Mouse (Mus musculus) neural tube, embryonic 11.5 days (tissue): ENCODE measurements around the gene Ttll13. TPM values are rescaled to one million over a fixed set of nuclear protein-coding genes. Genes with fewer than 3 reads are reported as not detected.

ENCODE experiments used
- ATAC-seq: fragments of 200-750 bp; cut with Nextera tagmentation; 2 replicates; pipeline ENCODE4 v1.8.0; 2017; ENCODE audit warnings: moderate number of reproducible peaks, mild to moderate bottlenecking, moderate TSS enrichment, moderate library complexity; ENCODE audit not compliant: insufficient read depth, low FRiP score, low TSS enrichment
- DNase-seq: peaks from one replicate; pipeline ENCODE4 v3.0.0-alpha.2; 2015; ENCODE audit warnings: low spot score
- H3K27ac ChIP-seq: fragments of 300-500 bp; sonication (generic); 2 replicates; pipeline ENCODE4 v1.5.1; 2014; ENCODE audit warnings: low read depth, mild to moderate bottlenecking, low read length
- H3K27me3 ChIP-seq: fragments of 300-500 bp; sonication (generic); 2 replicates; pipeline ENCODE4 v1.6.1; 2014; ENCODE audit warnings: mild to moderate bottlenecking, low read length, mixed read lengths; ENCODE audit not compliant: control insufficient read depth, insufficient read depth
- H3K36me3 ChIP-seq: fragments of 300-500 bp; sonication (generic); 2 replicates; pipeline ENCODE4 v1.6.1; 2014; ENCODE audit warnings: mild to moderate bottlenecking, low read length, moderate library complexity, mixed read lengths; ENCODE audit not compliant: control insufficient read depth, insufficient read depth
- H3K4me1 ChIP-seq: fragments of 300-500 bp; sonication (generic); 2 replicates; pipeline ENCODE4 v1.6.1; 2014; ENCODE audit warnings: low read length, mixed read lengths; ENCODE audit not compliant: control insufficient read depth, insufficient read depth
- H3K4me2 ChIP-seq: fragments of 300-500 bp; sonication (generic); 2 replicates; pipeline ENCODE4 v1.6.1; 2014; ENCODE audit warnings: low read depth, mild to moderate bottlenecking, moderate library complexity
- H3K4me3 ChIP-seq: fragments of 300-500 bp; sonication (generic); 2 replicates; pipeline ENCODE4 v1.5.1; 2014; ENCODE audit warnings: low read depth, low read length
- H3K9ac ChIP-seq: fragments of 300-500 bp; sonication (generic); 2 replicates; pipeline ENCODE4 v1.6.1; 2014; ENCODE audit warnings: mild to moderate bottlenecking, low read length
- H3K9me3 ChIP-seq: fragments of 300-500 bp; sonication (generic); 2 replicates; pipeline ENCODE4 v1.6.1; 2016; ENCODE audit warnings: low read length; ENCODE audit not compliant: control insufficient read depth
- WGBS: fragments of 180-500 bp; shearing (Covaris S2); extraction: QIAGEN DNeasy Blood & Tissue Kit; methylation state at CpG from one replicate; pipeline ENCODE4 v1.1.7; 2014; 5-methylcytosine and 5-hydroxymethylcytosine counted together
- polyA plus RNA-seq: library from polyadenylated mRNA; unstranded; fragments of >200 nt; fragmentation: Nextera tagmentation; extraction: Ambion mirVana; gene quantifications from 2 replicates; pipeline ENCODE4 v1.2.1, GENCODE M21; 2014

The Ttll13 gene
- polyA plus RNA-seq, 1 experiment from 2014 or later = 2.1 TPM

DNA sequence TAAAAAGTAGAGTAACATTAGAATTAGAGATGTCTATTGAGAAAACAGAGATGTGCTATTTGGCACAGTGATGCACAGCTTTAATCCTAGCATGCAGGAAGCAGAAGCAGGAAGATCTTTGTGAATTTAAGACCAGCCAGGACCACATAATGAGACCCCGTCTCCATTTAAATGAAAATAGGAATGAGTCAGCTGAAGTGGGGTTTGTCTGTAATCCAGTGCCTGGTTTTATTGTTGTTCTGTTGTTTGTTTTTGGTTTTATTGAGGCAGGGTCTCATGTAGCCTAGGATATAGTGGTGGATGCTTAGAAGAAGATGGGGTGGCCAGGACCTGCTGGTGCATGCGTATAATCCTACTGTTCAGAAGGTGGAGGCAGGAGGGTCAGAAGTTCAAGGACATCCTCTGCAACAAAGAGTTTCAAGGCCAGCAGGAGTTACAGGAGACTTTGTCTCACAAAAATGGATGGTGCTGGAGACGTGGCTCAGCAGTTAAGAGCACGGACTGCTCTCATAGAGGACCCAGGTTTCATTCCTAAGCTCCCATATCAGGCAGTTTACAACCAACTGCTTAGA lies 24.9 kb upstream of the Ttll13 start:
- Histone ChIP-seq H3K9me3 (no peaks in the 10 kb centered on the region), H3K4me1 (no peaks in the 10 kb centered on the region), H3K36me3 (peaks cover 12% of the 10 kb centered on the region), H3K27ac (no peak overlapping the region), H3K4me2 (no peak overlapping the region), H3K9ac (no peak overlapping the region), H3K27me3 (no peaks in the 10 kb centered on the region), H3K4me3 (no peak overlapping the region)
- ATAC-seq = no peak
- 84% methylated on average over 4 of the region's 4 CpGs for WGBS
- no peak for DNase-seq

DNA sequence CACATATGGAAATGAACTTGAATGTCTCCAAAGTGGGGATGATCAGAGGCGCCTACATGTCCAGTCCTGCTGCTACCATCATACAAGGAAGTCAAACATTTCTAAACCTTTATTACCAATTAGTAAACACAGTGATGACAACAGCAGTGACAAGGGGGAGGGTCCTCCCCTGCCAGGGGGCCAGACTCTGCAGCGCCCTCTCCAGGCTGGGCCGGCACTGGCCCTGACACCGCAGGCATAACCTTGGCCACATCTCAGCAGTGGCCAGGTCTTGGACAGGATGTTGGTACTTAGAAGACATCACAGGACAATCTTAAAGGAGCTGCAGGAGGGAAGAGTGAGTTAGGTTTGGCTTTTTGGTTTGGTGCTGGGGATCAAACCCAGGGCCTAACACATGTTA lies 19.1 kb upstream of the Ttll13 start:
- 98% methylated on average over 4 of the region's 4 CpGs for WGBS
- ATAC-seq = no peak
- Histone ChIP-seq H3K4me2 (no peak overlapping the region), H3K9me3 (no peaks in the 10 kb centered on the region), H3K9ac (no peak overlapping the region), H3K27me3 (no peaks in the 10 kb centered on the region), H3K4me1 (peaks cover 8% of the 10 kb centered on the region; the same call in 1 of the 2 replicates), H3K4me3 (no peak overlapping the region), H3K36me3 (peaks cover 8% of the 10 kb centered on the region), H3K27ac (no peak overlapping the region)
- no peak for DNase-seq

DNA sequence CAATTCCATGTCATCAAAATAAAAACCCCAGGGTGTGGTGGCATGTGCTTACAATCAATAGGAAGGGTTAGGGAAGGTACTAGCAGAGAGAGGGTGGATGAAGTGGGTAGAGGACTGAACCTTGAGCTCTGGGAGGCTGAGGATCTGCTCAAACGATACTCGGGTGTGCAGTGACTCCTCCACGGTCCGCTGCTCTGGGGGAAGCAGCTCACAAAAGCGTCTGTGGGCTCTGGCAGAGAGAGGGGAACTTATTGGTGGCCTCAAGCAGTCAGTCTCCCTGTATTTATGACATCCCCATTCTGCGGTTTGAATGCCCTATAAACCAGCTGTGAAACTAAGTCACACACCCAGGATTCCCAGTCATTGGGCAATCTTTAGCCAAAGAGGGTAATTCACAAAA lies 16.0 kb upstream of the Ttll13 start:
- H3K27me3 ChIP-seq = no peaks in the 10 kb centered on the region
- H3K4me1 ChIP-seq = peaks cover 10% of the 10 kb centered on the region; the same call in 1 of the 2 replicates
- no peaks in the 10 kb centered on the region for H3K9me3 ChIP-seq
- H3K9ac ChIP-seq = no peak overlapping the region
- 25% methylated on average over 6 of the region's 6 CpGs for WGBS
- DNase-seq (no peak), ATAC-seq (no peak)
- H3K4me3 ChIP-seq = no peak overlapping the region
- no peak overlapping the region for H3K27ac ChIP-seq
- H3K4me2 ChIP-seq = no peak overlapping the region
- peaks cover 6% of the 10 kb centered on the region for H3K36me3 ChIP-seq

DNA sequence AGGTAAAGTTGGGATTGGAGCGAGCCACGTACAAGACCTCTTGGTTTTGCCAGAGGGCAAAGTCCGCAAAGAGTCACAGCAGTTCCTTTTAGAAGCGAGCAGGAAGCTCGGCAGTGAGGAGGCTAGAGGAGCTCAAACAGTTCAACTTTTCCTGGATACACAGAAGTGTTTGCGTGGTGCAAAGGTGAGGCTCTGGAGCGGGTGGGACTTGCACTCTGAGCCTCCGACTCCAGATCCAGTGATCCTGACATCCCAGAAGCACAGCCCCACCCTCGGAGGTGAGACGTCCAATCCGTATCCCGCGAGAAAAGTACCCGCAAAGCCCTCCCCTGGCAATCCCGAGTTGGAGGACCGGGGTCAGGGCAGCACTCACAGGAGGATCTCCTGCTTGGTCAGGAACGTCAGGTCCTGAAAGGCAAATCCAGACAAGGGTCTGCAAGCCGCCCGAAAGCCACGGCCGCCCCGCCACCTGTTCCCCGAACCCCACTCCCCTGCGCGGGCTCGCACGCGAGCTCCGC lies 14.1 kb upstream of the Ttll13 start:
- Histone ChIP-seq H3K36me3 (no peaks in the 10 kb centered on the region), H3K9me3 (no peaks in the 10 kb centered on the region), H3K4me1 (peaks cover 10% of the 10 kb centered on the region; the same call in 1 of the 2 replicates), H3K4me2 (peak overlapping the region; percentile 60), H3K27ac (no peak overlapping the region), H3K4me3 (peak overlapping the region; percentile 59), H3K9ac (peak overlapping the region; percentile 57), H3K27me3 (no peaks in the 10 kb centered on the region)
- DNase-seq (no peak), ATAC-seq (no peak; the same call in 1 of the 2 replicates)
- under 1% methylated on average over 28 of the region's 29 CpGs for WGBS

DNA sequence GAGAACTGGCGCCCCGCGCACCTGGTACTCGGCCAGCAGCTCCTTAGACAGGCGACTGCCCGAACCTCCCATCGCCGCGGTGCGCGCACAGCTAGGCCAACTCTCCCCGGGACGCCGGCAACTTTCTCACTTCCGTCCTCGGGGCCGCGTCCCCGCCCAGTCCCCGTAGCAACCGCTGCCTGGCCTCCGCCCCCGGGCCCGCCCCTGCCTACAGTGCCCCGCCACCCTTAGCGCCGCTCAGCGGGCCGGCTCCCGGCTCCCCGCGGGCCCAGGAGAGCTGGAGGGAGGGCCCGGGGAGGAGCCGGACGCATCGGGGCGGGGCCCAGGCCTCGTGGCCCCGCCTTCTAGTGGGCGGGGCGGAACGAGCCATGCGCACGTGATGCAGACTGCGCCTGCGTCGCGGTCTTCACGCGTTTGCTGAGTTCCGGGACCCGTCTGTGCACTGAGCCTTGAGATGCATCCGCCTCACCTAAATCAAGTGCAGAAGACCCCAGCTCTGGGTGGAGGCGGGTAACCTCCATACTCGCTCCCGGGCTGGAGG lies 13.6 kb upstream of the Ttll13 start, which contains the start of the genes Cib1 and Gdpgp1:
Gene Cib1, minus strand, starts transcription at position 325 of the 541 bp plus-strand sequence.
Gene Gdpgp1, plus strand, starts transcription at position 377 of the 541 bp plus-strand sequence.
- no peaks in the 10 kb centered on the region for H3K9me3 ChIP-seq
- H3K4me3 ChIP-seq = peak within 1 kb of the TSS; percentile 59
- peak within 1 kb of the TSS; percentile 60 for H3K4me2 ChIP-seq
- peak; percentile 93 for ATAC-seq
- H3K4me1 ChIP-seq = peaks cover 10% of the 10 kb centered on the region; the same call in 1 of the 2 replicates
- no peaks in the 10 kb centered on the region for H3K36me3 ChIP-seq
- DNase-seq = peak; percentile 99
- 0 out of 2 replicates have a peak within 1 kb of the TSS, but pooled peaks have one; percentile 23 for H3K27ac ChIP-seq
- H3K9ac ChIP-seq = peak within 1 kb of the TSS; percentile 63
- WGBS = under 1% methylated on average over 55 of the region's 56 CpGs
- no peaks in the 10 kb centered on the region for H3K27me3 ChIP-seq

DNA sequence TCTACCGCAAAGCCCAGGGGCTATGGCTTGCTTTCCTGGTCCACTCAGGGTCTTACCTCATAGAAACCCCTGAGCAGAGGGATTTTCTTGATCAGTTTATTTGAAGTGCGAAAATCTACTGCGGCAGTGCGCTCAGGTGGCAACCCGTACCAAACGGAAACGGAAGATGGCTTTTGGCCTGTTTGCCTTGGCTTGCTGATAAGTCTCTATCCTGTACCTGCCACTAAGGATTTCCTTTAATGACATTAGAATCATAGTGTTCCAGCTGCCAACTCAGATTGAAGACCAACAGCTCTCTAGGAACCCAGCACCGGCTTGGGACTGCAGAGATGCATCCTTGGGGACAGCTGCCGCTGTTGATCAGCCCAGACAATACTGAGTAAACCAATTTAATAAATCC lies 12.4 kb upstream of the Ttll13 start:
- H3K36me3 ChIP-seq = no peaks in the 10 kb centered on the region; the same call in 1 of the 2 replicates
- DNase-seq (no peak), ATAC-seq (no peak)
- peak overlapping the region; percentile 25; the same call in 1 of the 2 replicates for H3K4me2 ChIP-seq
- no peak overlapping the region for H3K27ac ChIP-seq
- 83% methylated on average over 9 of the region's 9 CpGs for WGBS
- H3K27me3 ChIP-seq = no peaks in the 10 kb centered on the region
- no peak overlapping the region for H3K4me3 ChIP-seq
- H3K9ac ChIP-seq = no peak overlapping the region
- peaks cover 10% of the 10 kb centered on the region; the same call in 1 of the 2 replicates for H3K4me1 ChIP-seq
- H3K9me3 ChIP-seq = no peaks in the 10 kb centered on the region

DNA sequence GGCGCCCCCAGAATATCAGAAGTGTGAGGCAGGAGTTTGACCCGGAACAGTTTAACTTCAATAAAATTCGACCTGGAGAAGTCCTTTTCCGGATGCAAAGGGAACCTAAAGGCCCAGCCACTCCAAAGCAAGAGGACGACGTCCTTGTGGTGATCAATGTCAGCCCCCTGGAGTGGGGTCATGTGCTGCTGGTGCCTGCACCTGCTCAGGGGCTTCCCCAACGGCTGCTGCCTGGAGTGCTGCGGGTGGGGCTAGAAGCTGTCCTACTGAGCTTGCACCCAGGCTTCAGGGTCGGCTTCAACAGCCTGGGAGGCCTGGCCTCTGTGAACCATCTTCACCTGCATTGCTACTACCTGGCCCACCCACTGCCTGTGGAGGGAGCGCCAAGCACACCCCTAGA lies 7.6 kb upstream of the Ttll13 start:
- H3K36me3 ChIP-seq = no peaks in the 10 kb centered on the region; the same call in none of the 2 replicates
- WGBS = 90% methylated on average over 10 of the region's 10 CpGs
- no peak overlapping the region for H3K4me3 ChIP-seq
- DNase-seq (no peak), ATAC-seq (no peak)
- no peaks in the 10 kb centered on the region for H3K27me3 ChIP-seq
- H3K4me2 ChIP-seq = no peak overlapping the region
- no peak overlapping the region for H3K9ac ChIP-seq
- H3K9me3 ChIP-seq = no peaks in the 10 kb centered on the region
- no peaks in the 10 kb centered on the region for H3K4me1 ChIP-seq
- H3K27ac ChIP-seq = no peak overlapping the region

DNA sequence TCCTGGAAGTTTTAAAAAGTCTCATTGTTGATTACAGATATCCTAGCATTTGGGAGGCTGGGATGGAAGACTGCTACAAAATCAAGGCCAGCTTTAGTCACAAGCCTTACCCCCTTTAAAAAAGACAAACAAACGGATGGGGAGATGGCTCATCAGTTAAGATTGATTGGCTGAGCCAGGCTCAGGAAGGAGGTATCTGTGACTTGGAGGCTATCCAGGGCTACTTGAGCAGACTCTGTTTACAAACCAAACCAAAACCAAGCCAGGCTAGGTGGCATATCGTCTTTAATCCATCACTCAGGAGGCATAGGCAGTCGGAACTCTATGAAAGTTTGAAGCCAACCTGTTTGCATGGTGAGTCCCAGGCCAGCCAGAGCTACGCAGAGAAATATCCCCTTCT lies 4.5 kb upstream of the Ttll13 start:
- ATAC-seq (no peak), DNase-seq (no peak)
- no peak overlapping the region for H3K9ac ChIP-seq
- H3K4me1 ChIP-seq = no peaks in the 10 kb centered on the region
- no peaks in the 10 kb centered on the region for H3K27me3 ChIP-seq
- WGBS = 86% methylated on average over 4 of the region's 4 CpGs
- no peak overlapping the region for H3K4me3 ChIP-seq
- H3K36me3 ChIP-seq = no peaks in the 10 kb centered on the region; the same call in none of the 2 replicates
- no peak overlapping the region for H3K27ac ChIP-seq
- H3K9me3 ChIP-seq = no peaks in the 10 kb centered on the region; the same call in 1 of the 2 replicates
- H3K4me2 ChIP-seq = no peak overlapping the region

DNA sequence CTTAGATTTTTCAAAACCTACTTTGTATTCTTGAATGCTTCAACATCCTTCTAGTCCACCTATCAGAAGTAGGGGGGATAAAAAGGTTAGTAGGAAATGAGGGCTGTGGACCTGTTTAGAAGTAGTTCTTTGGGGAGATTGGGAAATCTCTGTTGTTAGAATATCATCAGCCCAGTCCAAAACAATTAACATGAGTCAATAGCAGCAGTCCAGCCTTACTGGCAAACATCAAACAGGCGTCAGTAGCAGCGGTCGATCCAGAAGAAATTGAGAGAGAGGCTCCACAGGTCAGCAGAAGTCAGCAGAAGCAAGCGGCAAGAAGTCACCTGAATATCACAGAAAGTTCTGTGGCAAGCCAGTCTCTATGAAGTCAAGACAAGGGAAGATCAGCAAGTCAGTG lies 1.3 kb upstream of the Ttll13 start:
- Histone ChIP-seq H3K36me3 (no peaks in the 10 kb centered on the region), H3K9me3 (no peaks in the 10 kb centered on the region; the same call in 1 of the 2 replicates), H3K27ac (no peak overlapping the region), H3K27me3 (no peaks in the 10 kb centered on the region), H3K9ac (no peak overlapping the region), H3K4me3 (no peak overlapping the region), H3K4me1 (no peaks in the 10 kb centered on the region), H3K4me2 (no peak overlapping the region)
- WGBS = 97% methylated on average over 4 of the region's 4 CpGs
- DNase-seq (no peak), ATAC-seq (no peak)
